ENCODE assay signal across 22 mouse cellular contexts in the genomic region with DNA sequence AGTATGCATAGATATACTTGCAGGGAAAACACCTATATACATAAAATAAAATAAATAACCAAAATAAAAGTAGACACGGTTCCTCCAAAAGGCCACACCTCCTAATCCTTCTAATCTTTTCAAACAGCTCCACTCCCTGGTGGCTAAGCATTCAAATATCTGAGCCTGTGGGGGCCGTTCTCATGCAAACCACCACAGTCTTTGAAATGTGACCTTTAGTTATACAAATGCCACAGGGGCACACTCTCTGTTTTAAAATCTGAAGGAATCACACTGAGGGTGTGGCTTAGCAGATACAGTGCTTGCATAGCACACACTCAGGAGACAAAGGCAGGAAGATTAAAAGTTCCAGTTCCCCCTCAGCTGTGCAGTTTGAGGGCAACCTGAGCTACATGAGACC. TPM values are rescaled to one million over a fixed set of nuclear protein-coding genes. Genes with fewer than 3 reads are reported as not detected.
DNase-seq lines count a peak whose midpoint lies in the region; ATAC-seq and TF ChIP-seq lines count a peak whose summit lies in the region.
"Had no signal": no experiment of that assay in that cellular context is flagged by ENCODE, and none has a peak within 500 bp of the region (broad histone marks: within the 10 kb centered on the region; RNA-seq: fewer than 3 reads in every experiment).

No protein-coding gene starts in this region.

- no peak for TF ChIP-seq POLR2A in small intestine, adult 2 months (IDR thresholded peaks at IDR 0.05; ENCODE audit: low read depth, low read length)

- 85% methylated on average over 2 of the region's 2 CpGs for WGBS in small intestine, adult 2 months

- H3K36me3 ChIP-seq in small intestine, adult 2 months (ENCODE audit: control insufficient read depth, insufficient read depth, low read length) = no peaks in the 10 kb centered on the region
- H3K36me3 ChIP-seq: embryonic facial prominence, embryonic 10.5 days; embryonic facial prominence, embryonic 12.5 days; forebrain, embryonic 15.5 days; G1E had no signal

- peak overlapping the region; percentile 51; the same call in 1 of the 2 replicates for H3K27ac ChIP-seq in small intestine, adult 2 months (ENCODE audit: insufficient read depth, low read depth, low read length)
- H3K27ac ChIP-seq: embryonic facial prominence, embryonic 10.5 days; embryonic facial prominence, embryonic 12.5 days; forebrain, embryonic 13.5 days; forebrain, embryonic 15.5 days had no signal

- no peak for TF ChIP-seq CTCF in small intestine, adult 2 months (IDR thresholded peaks at IDR 0.05; ENCODE audit: extremely low read depth, insufficient read length, insufficient replicate concordance, low read depth, low read length)

- DNase-seq in ES-CJ7 (ENCODE audit: low read depth, low spot score) = peak; percentile 70
- DNase-seq in R1 (ENCODE audit: low read depth, low spot score) = peak; percentile 90
- no peak for DNase-seq in layer of hippocampus, adult 9-11 months
- DNase-seq: adrenal gland, adult 8-10 months; adrenal gland, postnatal 14 days; adrenal gland, postnatal 36 days; cerebellum, adult 11-12 months; cerebellum, adult 2 months; cerebellum, adult 9-10 months; cerebellum, postnatal 10 days; cerebellum, postnatal 25 days; forebrain, postnatal 0 days had no signal

- H3K27me3 ChIP-seq in small intestine, adult 2 months (ENCODE audit: control insufficient read depth, insufficient read depth, low read length) = no peaks in the 10 kb centered on the region
- H3K27me3 ChIP-seq: embryonic facial prominence, embryonic 12.5 days; forebrain, embryonic 13.5 days; forebrain, embryonic 15.5 days had no signal

- no peak for ATAC-seq in frontal cortex, adult (ENCODE audit: low TSS enrichment)
- ATAC-seq: activated CD4-positive, CD25-positive, alpha-beta regulatory T cell, adult 4 months; forebrain, embryonic 13.5 days; forebrain, embryonic 15.5 days; forebrain, postnatal 0 days; Patski had no signal

- no peak overlapping the region for H3K4me3 ChIP-seq in small intestine, adult 2 months (ENCODE audit: low read depth, low read length)
- H3K4me3 ChIP-seq: embryonic facial prominence, embryonic 10.5 days; embryonic facial prominence, embryonic 12.5 days; forebrain, embryonic 13.5 days; forebrain, embryonic 15.5 days had no signal

- H3K4me1 ChIP-seq in small intestine, adult 2 months (ENCODE audit: control insufficient read depth, insufficient read depth, insufficient read length, low read length) = no peaks in the 10 kb centered on the region
- H3K4me1 ChIP-seq: forebrain, embryonic 15.5 days had no signal

RNA-seq across cellular contexts. Expression of a gene that starts 50.4 kb away (rescaled TPM):
- 1.0 and 2.1 TPM in 2 replicates for polyA plus RNA-seq in small intestine, adult 2 months (2012; rRNA removed)
- polyA plus RNA-seq: activated CD4-positive, CD25-positive, alpha-beta regulatory T cell, adult 4 months; C2C12; G1E; Patski had no signal
